Mouse (Mus musculus) MEL (cell line): ENCODE measurements around the gene Tmem14c.

Experiments used
- CTCF ChIP-seq, 3 experiments: IDR thresholded peaks in 2 of 3; conservative IDR thresholded peaks in 1 of 3; 2 replicates each; pipeline ENCODE4 v1.5.1; 2011 to 2012; ENCODE audit warnings: low read length in 3 of 3, low read depth in 2 of 3, mild to moderate bottlenecking in 2 of 3, improper control_type of control experiment in 1 of 3, inconsistent platforms in 1 of 3, mixed read lengths in 1 of 3, moderate library complexity in 1 of 3; ENCODE audit not compliant: control insufficient read depth in 1 of 3, insufficient read depth in 1 of 3, poor library complexity in 1 of 3, severe bottlenecking in 1 of 3
- EP300 ChIP-seq, 2 experiments: IDR thresholded peaks; 2 replicates each; pipeline ENCODE4 v1.6.1; 2011; ENCODE audit warnings: improper control_type of control experiment in 2 of 2, low read length in 2 of 2, low read depth in 1 of 2, mild to moderate bottlenecking in 1 of 2
- GATA1 ChIP-seq: IDR thresholded peaks from 2 replicates; pipeline ENCODE4 v1.6.1; 2011; ENCODE audit warnings: low read depth, low read length, improper control_type of control experiment
- HCFC1 ChIP-seq: IDR thresholded peaks from 2 replicates; pipeline ENCODE4 v1.6.1; 2012; ENCODE audit warnings: low read depth, mild to moderate bottlenecking, inconsistent platforms, low read length, improper control_type of control experiment, moderate library complexity
- POLR2A ChIP-seq, 2 experiments: IDR thresholded peaks; 2 replicates each; pipeline ENCODE4 v1.6.1; 2011 to 2012; ENCODE audit warnings: low read length in 2 of 2, mild to moderate bottlenecking in 2 of 2, control low read depth in 1 of 2, improper control_type of control experiment in 1 of 2, low read depth in 1 of 2, moderate library complexity in 1 of 2; ENCODE audit not compliant: control insufficient read depth in 1 of 2, insufficient read depth in 1 of 2, poor library complexity in 1 of 2
- TBP ChIP-seq: IDR thresholded peaks from 2 replicates; pipeline ENCODE4 v1.8.0; 2011; ENCODE audit warnings: low read depth, low read length, improper control_type of control experiment
- USF2 ChIP-seq, 2 experiments: IDR thresholded peaks; 2 replicates each; pipeline ENCODE4 v1.6.1; 2011 to 2012; ENCODE audit warnings: improper control_type of control experiment in 2 of 2, low read length in 2 of 2, borderline replicate concordance in 1 of 2, inconsistent platforms in 1 of 2, low read depth in 1 of 2, mild to moderate bottlenecking in 1 of 2; ENCODE audit not compliant: insufficient read depth in 1 of 2

DNA sequence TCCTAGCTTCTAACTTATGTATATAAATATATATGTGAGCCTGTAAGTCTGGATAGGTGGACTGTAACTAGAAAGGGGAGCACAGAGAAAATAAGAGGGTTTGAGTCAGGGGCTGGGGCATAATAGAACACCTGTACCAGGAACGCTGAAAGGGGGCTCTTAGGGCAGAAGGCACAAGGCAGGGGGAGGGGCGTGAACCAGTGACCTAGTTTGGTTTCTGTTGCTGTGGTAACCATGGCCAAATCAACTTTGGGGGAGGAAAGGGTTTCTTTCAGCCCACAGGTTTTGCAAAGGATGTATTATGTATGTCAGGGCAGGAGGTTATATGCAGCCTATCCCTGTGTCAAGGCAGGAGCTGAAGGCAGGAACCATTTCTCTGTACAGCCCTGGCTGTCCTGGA lies 44.3 kb upstream of the Tmem14c start:
- no peak for TF ChIP-seq CTCF (IDR thresholded peaks at IDR 0.05 in 2 of 3, conservative IDR thresholded peaks at IDR 0.05 in 1 of 3; ENCODE audit: control insufficient read depth in 1 of 3, insufficient read depth in 1 of 3, low read depth in 2 of 3, low read length in 3 of 3, poor library complexity in 1 of 3, severe bottlenecking in 1 of 3)
- no peak for TF ChIP-seq GATA1
- TF ChIP-seq EP300 (IDR thresholded peaks at IDR 0.05; ENCODE audit: low read depth in 1 of 2, low read length in 2 of 2) = no peak
- no peak for TF ChIP-seq USF2 (IDR thresholded peaks at IDR 0.05; ENCODE audit: borderline replicate concordance in 1 of 2, insufficient read depth in 1 of 2, low read depth in 1 of 2, low read length in 2 of 2)
- no peak for TF ChIP-seq POLR2A (IDR thresholded peaks at IDR 0.05; ENCODE audit: control insufficient read depth in 1 of 2, insufficient read depth in 1 of 2, low read depth in 1 of 2, low read length in 2 of 2, poor library complexity in 1 of 2)
- TF ChIP-seq HCFC1 = no peak
- no peak for TF ChIP-seq TBP
